Mouse (Mus musculus) kidney, adult 2 months (tissue): ENCODE measurements around the gene Gm9507.

Experiments used
- CTCF ChIP-seq: fragments of 200-500 bp; conservative IDR thresholded peaks from 2 replicates; pipeline ENCODE4 v1.5.1; 2011; ENCODE audit warnings: low read depth, mild to moderate bottlenecking, control low read depth, low read length, moderate library complexity, mixed read lengths; ENCODE audit not compliant: insufficient read depth, insufficient read length
- POLR2A ChIP-seq: fragments of 200-500 bp; IDR thresholded peaks from one replicate; pipeline ENCODE4 v1.6.1; 2011; ENCODE audit warnings: low read depth, low read length, control low read depth

GRCm38 (mm10) chr10:77826951-77827350, 15.3 kb upstream of the Gm9507 start, which contains the start of gene Krtap10-4:
- TF ChIP-seq CTCF (no peak), POLR2A (no peak)
